Mouse (Mus musculus) layer of hippocampus, adult 9-10 months (tissue): ENCODE measurements around the gene Dyrk1b.
"Not testable (repeated sequence)": the region's sequence is repeated elsewhere in the genome, so short reads cannot be mapped to it uniquely, and the experiment has no call there.

Experiments used
- DNase-seq: peaks from one replicate; pipeline ENCODE4 v3.0.0; 2022; ENCODE audit warnings: low spot score

Gene Dyrk1b

DNA sequence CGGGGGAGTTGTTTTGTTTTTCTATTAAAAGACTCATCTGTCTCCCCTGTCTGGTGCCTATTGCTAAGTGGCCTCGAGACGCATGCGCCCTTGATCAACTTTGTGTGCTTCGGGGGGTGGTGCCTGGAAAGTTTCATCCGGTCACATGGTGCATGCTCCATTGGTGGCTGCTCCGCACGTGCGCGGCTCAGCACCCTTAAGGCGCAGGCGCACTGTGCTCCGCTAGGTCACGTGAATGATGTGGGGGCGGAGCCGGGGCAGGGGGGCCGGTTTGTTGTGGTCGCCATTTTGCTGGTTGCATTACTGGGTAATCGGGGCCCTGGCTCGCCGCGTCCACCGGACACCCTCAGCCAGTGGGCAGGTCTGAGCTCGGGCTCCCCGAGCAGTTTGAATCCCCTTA, at the start of gene Dyrk1b:
TSS of gene Dyrk1b (plus strand) at position 242 of the 400 bp plus-strand sequence.
- DNase-seq: peak; percentile 93

- peak; percentile 50 for DNase-seq
Measured at GRCm38 (mm10) chr7:28137613-28138012, 41.7 kb upstream of the Dyrk1b start.

GRCm38 (mm10) chr7:28148263-28148662, 31.0 kb upstream of the Dyrk1b start:
- DNase-seq: peak; percentile 11

DNA sequence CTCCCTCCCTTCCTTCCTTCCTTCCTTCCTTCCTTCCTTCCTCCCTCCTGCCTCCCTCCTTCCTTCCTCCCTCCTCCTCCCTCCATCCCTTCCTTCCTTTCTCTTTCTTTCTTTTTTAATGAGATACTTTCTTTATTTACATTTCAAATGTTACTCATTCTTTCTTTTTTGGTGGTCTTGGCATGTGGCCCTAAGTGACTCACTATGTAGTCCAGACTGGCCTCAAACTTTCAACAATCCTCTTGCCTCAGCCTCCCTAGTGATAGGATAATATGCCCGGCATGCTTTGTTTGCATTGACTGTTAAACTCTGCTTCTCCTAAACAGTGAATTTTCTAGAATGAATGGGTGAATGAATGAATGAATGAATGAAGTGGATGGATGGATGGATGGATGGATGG, 29.4 kb upstream of the Dyrk1b start:
- no peak for DNase-seq

- no peak for DNase-seq
Measured at GRCm38 (mm10) chr7:28151584-28152221, 27.6 kb upstream of the Dyrk1b start.

DNA sequence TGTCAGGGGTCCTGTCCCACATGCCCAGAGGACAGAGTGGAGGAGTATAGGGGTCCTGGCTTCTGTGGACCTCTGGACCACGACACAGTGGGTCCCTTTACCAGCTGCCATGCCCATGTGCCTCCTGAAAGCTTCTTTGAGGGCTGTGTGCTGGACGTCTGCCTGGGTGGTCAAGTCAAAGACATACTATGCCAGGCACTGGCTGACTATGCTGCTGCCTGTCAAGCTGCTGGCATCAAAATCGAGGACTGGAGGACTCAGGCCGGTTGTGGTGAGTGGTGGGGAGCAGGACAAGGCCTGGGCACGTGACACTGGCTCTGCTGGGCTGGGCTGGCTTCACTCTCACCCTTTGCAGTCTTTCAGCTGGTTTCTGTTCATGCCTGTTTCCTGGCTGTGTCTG, 25.7 kb upstream of the Dyrk1b start:
- not testable (repeated sequence) for DNase-seq

GRCm38 (mm10) chr7:28159292-28159691, 20.0 kb upstream of the Dyrk1b start:
- no peak for DNase-seq

GRCm38 (mm10) chr7:28159893-28160292, 19.4 kb upstream of the Dyrk1b start:
- DNase-seq: no peak

- no peak for DNase-seq
Measured at GRCm38 (mm10) chr7:28161163-28161749, 18.0 kb upstream of the Dyrk1b start.

DNA sequence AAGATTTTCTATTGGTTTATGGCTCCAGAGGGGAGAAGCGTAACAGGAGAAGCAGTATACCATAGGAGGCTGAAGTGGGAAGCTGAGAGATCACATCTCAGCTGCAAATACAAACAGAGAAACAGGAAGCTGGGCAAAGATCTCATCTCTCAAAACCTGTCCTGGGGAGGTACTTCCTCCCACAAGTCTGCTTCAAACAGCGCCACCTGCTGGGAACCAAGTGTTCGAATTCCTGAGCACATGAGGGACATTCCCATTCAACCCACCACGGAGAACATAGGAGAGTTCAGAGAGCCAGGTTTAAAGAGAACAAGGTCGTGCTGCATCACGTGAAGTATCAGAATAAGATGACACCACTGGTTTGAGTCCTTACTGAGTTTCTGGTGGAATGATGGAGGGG, 13.9 kb upstream of the Dyrk1b start:
- DNase-seq: no peak

DNA sequence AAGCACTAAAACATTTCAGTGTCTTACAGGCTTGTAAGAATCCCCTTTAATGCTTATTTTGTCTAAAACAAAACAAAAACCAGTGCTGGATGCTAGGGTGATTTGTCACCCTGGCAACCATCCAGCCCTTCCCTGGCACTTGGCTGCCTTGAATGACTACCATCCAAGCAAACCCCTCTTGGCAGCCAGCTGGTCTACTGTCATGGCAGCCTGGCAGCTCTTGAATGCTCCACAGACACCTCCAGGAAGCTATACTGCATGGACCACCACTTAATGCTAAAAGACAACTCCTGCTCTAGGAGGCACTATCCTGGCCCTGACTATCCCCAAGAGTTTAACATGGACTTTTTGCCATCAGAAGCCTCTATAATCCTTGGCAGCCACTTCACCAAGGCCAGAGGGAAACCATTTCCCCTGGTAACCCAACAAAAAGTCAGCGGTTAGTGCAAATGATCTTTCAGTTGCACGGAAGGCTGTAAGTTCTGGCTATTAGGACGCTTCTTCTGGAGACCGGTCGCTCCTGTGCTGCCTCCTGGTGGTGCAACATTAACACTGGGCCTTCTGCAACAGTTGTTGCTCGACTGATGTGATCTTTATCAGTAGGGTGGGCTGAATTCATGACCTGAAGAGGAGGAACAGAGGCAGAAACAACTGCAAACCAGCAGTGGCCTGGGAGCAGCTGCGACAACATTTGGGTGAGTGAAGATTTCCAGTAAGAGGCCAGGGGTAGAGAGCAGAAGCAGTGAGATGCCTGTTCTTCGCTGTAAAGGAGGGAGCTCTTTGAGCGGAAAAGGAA, 10.8 kb upstream of the Dyrk1b start:
- DNase-seq: peak; percentile 36

DNA sequence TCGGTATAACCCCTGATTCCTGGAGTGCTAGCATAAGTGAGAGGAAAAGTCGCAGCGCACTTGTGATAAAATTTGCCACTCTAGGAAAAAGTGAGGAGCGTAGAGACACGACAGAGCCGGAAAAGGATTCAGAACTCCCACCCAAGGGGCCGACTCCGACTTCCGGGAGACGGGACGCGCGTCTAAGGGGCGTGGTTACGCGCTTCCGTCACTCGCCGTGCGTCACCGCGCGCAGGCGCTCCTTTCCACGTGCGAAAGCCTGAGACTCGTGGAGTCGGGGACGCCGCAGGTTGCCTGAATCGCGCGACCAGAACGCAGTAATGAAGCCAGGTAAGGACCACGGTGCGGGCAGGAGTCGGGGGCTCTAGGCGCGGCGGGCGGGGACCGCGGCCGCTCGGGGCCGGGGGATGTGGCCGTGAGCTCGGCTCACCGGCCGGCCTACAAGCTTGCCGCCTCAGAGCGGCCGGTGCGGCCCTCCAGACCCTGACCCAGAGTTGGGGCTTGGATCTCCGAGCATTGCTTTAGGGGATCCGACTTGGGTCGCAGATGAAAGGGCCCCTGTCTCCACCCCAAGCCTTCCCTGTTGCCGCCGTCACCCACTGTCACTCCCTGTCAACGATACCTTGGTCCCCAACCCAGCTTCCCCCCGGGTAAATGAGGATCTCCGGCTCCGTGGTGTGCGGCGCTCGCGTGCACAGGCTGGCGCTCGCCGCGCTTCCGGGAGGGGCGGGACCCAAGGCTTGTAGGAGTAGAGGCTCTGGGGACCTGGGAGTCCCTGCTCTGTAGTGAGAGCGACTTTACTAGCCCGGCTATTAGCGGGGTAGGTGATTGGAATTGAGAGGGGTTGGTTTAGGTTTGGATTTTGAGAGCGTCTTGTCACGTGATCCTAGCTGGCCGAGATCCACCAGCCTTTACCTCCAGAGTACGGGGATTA, 9.5 kb upstream of the Dyrk1b start, which contains the start of gene Fbl:
TSS of gene Fbl (plus strand) at position 222 of the 934 bp plus-strand sequence.
- DNase-seq: peak; percentile 74

GRCm38 (mm10) chr7:28175358-28175757, 3.9 kb upstream of the Dyrk1b start:
- no peak for DNase-seq

GRCm38 (mm10) chr7:28179741-28180377, 590 bp downstream of the Dyrk1b start:
- DNase-seq: peak; percentile 87

GRCm38 (mm10) chr7:28180890-28181289, 1.6 kb downstream of the Dyrk1b start:
- DNase-seq: no peak

DNA sequence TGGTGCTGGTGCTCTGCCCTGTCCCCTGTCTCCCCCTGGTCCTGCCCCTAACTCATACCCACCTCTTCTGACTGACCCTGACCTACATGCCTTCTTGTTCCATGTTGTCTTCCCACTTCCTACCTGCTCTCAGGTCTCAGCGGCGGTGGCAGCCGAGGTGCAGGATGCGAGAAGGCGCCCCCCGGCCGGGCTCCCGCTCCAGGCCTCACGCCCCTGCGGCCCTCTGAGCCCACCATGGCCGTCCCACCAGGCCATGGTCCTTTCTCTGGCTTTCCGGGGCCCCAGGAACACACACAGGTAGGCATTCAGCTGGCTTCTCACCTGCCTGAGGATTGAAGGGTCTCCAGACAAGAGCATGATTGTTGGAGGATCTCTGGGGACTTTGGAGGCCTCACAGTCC, 2.1 kb downstream of the Dyrk1b start:
- no peak for DNase-seq

- no peak for DNase-seq
Measured at GRCm38 (mm10) chr7:28182320-28182719, 3.1 kb downstream of the Dyrk1b start.

GRCm38 (mm10) chr7:28185884-28186283, 6.6 kb downstream of the Dyrk1b start:
- no peak for DNase-seq

DNA sequence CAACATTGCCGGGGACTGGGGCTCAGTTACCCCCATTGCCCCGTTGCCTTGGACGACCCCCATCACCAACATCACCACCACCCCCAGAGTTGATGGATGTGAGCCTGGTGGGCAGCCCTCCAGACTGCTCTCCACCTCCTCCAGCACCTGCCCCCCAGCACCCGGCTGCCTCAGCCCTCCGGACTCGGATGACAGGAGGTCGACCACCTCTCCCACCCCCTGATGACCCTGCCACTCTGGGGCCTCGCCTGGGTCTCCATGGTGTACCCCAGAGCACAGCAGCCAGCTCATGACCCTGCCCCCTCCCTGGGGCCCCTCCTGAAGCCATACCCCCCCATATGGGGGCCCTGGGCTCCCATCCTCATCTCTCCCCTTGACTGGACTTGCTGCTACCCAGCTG, 7.4 kb downstream of the Dyrk1b start:
- no peak for DNase-seq

- no peak for DNase-seq
Measured at GRCm38 (mm10) chr7:28191489-28191888, 12.2 kb downstream of the Dyrk1b start.

GRCm38 (mm10) chr7:28191903-28192302, 12.6 kb downstream of the Dyrk1b start:
- no peak for DNase-seq
